Mouse (Mus musculus): Measurements from ENCODE around the gene Preb. TPM values are rescaled to one million over a fixed set of nuclear protein-coding genes. Genes with fewer than 3 reads are reported as not detected.

Gene Preb
- polyA plus RNA-seq, 1 experiment from 2014 or later: 110 TPM

- WGBS: 80% methylated on average over 2 of the region's 2 CpGs
- H3K4me3 ChIP-seq: no peak overlapping the region
- no peak for ATAC-seq (replicated peaks)
- no peaks in the 10 kb centered on the region for H3K27me3 ChIP-seq (replicated peaks)
- H3K9me3 ChIP-seq: no peaks in the 10 kb centered on the region
- H3K27ac ChIP-seq: no peak overlapping the region
- no peaks in the 10 kb centered on the region for H3K36me3 ChIP-seq (replicated peaks)
- no peak overlapping the region for H3K4me2 ChIP-seq
- H3K9ac ChIP-seq: no peak overlapping the region
- H3K4me1 ChIP-seq: no peaks in the 10 kb centered on the region
These were observed 9.3 kb upstream of the Preb start for GRCm38 (mm10) chr5:30969440-30969839.

- no peaks in the 10 kb centered on the region for H3K9me3 ChIP-seq
- 73% methylated on average over 8 of the region's 8 CpGs for WGBS
- no peak within 1 kb of the TSS for H3K27ac ChIP-seq
- no peak within 1 kb of the TSS for H3K4me2 ChIP-seq
- H3K4me1 ChIP-seq: no peaks in the 10 kb centered on the region
- H3K9ac ChIP-seq: no peak within 1 kb of the TSS
- H3K4me3 ChIP-seq: no peak within 1 kb of the TSS
- no peak for ATAC-seq (replicated peaks)
- H3K36me3 ChIP-seq (replicated peaks): no peaks in the 10 kb centered on the region
- H3K27me3 ChIP-seq (replicated peaks): no peaks in the 10 kb centered on the region
These were observed 8.3 kb upstream of the Preb start, which contains the start of gene Tcf23 for GRCm38 (mm10) chr5:30968416-30968815. Gene Tcf23, plus strand, starts transcription at chr5:30968662.

- H3K9me3 ChIP-seq: no peaks in the 10 kb centered on the region
These were observed 6.0 kb upstream of the Preb start for GRCm38 (mm10) chr5:30966189-30966588.

GRCm38 (mm10) chr5:30963916-30964315 is 3.8 kb upstream of the Preb start:
- no peak overlapping the region for H3K9ac ChIP-seq
- H3K27me3 ChIP-seq (replicated peaks): no peaks in the 10 kb centered on the region
- no peak for ATAC-seq (replicated peaks)
- no peak overlapping the region for H3K4me3 ChIP-seq
- H3K36me3 ChIP-seq (replicated peaks): no peaks in the 10 kb centered on the region
- no peak overlapping the region for H3K27ac ChIP-seq
- H3K4me2 ChIP-seq: no peak overlapping the region
- H3K4me1 ChIP-seq: peaks cover 7% of the 10 kb centered on the region
- no peaks in the 10 kb centered on the region for H3K9me3 ChIP-seq
- WGBS: 43% methylated on average over 3 of the region's 3 CpGs

More at GRCm38 (mm10) chr5:30966189-30966588, 6.0 kb upstream of the Preb start:
- no peak for ATAC-seq (replicated peaks)
- Histone ChIP-seq H3K27me3 (replicated peaks) (no peaks in the 10 kb centered on the region), H3K4me2 (no peak overlapping the region), H3K36me3 (replicated peaks) (no peaks in the 10 kb centered on the region), H3K4me1 (no peaks in the 10 kb centered on the region), H3K9ac (no peak overlapping the region), H3K4me3 (no peak overlapping the region), H3K27ac (no peak overlapping the region)
- 91% methylated on average over 4 of the region's 4 CpGs for WGBS

GRCm38 (mm10) chr5:30961545-30962505 is 1.7 kb upstream of the Preb start:
- no peak for ATAC-seq (replicated peaks)
- Histone ChIP-seq H3K4me2 (no peak overlapping the region), H3K27ac (no peak overlapping the region), H3K4me1 (peaks cover 23% of the 10 kb centered on the region), H3K9ac (no peak overlapping the region), H3K4me3 (no peak overlapping the region), H3K36me3 (replicated peaks) (0 out of 2 replicates have a peak, but pooled peaks cover 9% of the 10 kb centered on the region), H3K9me3 (no peaks in the 10 kb centered on the region), H3K27me3 (replicated peaks) (no peaks in the 10 kb centered on the region)
- WGBS: 81% methylated on average over 10 of the region's 10 CpGs

- peak overlapping the region; percentile 91; the same call in 1 of the 2 replicates for H3K4me3 ChIP-seq
- ATAC-seq (replicated peaks): no peak
- 0 out of 2 replicates have a peak, but pooled peaks cover 9% of the 10 kb centered on the region for H3K36me3 ChIP-seq (replicated peaks)
- peak overlapping the region; percentile 92 for H3K4me2 ChIP-seq
- no peaks in the 10 kb centered on the region for H3K9me3 ChIP-seq
- no peak overlapping the region for H3K9ac ChIP-seq
- 87% methylated on average over 2 of the region's 2 CpGs for WGBS
- H3K27ac ChIP-seq: peak overlapping the region; percentile 76; the same call in 1 of the 2 replicates
- H3K4me1 ChIP-seq: peaks cover 23% of the 10 kb centered on the region
- H3K27me3 ChIP-seq (replicated peaks): no peaks in the 10 kb centered on the region
These were observed 653 bp upstream of the Preb start for GRCm38 (mm10) chr5:30960814-30961213.

- Histone ChIP-seq H3K4me3 (peak overlapping the region; percentile 91), H3K27me3 (replicated peaks) (no peaks in the 10 kb centered on the region), H3K9ac (peak overlapping the region; percentile 95), H3K4me1 (peaks cover 23% of the 10 kb centered on the region), H3K36me3 (replicated peaks) (peaks cover 19% of the 10 kb centered on the region), H3K27ac (peak overlapping the region; percentile 89), H3K9me3 (no peaks in the 10 kb centered on the region), H3K4me2 (peak overlapping the region; percentile 92)
- ATAC-seq (replicated peaks): no peak
- 36% methylated on average over 19 of the region's 19 CpGs for whole genome bisulfite sequencing
These were observed 835 bp downstream of the Preb start for GRCm38 (mm10) chr5:30959198-30959854.

- Histone ChIP-seq H3K9ac (no peak overlapping the region), H3K4me1 (peaks cover 23% of the 10 kb centered on the region), H3K4me3 (no peak overlapping the region), H3K36me3 (replicated peaks) (peaks cover 30% of the 10 kb centered on the region), H3K27ac (no peak overlapping the region), H3K9me3 (no peaks in the 10 kb centered on the region), H3K4me2 (0 out of 2 replicates have a peak overlapping the region, but pooled peaks have one; percentile 92), H3K27me3 (replicated peaks) (no peaks in the 10 kb centered on the region)
- ATAC-seq (replicated peaks): no peak
- WGBS: 96% methylated on average over 6 of the region's 6 CpGs
These were observed 2.3 kb downstream of the Preb start for GRCm38 (mm10) chr5:30957891-30958290.

- H3K9ac ChIP-seq: no peak overlapping the region
- no peak overlapping the region for H3K4me3 ChIP-seq
- peaks cover 35% of the 10 kb centered on the region for H3K36me3 ChIP-seq (replicated peaks)
- no peaks in the 10 kb centered on the region for H3K9me3 ChIP-seq
- WGBS: 94% methylated on average over 6 of the region's 6 CpGs
- H3K27ac ChIP-seq: no peak overlapping the region
- no peak for ATAC-seq (replicated peaks)
- H3K27me3 ChIP-seq (replicated peaks): no peaks in the 10 kb centered on the region
- H3K4me1 ChIP-seq: peaks cover 25% of the 10 kb centered on the region
- H3K4me2 ChIP-seq: no peak overlapping the region
These were observed 4.4 kb downstream of the Preb start for GRCm38 (mm10) chr5:30955751-30956150.

- peaks cover 35% of the 10 kb centered on the region for H3K36me3 ChIP-seq (replicated peaks)
- no peak for ATAC-seq (replicated peaks)
- 95% methylated on average over 9 of the region's 9 CpGs for WGBS
These were observed 5.6 kb downstream of the Preb start for GRCm38 (mm10) chr5:30954556-30954955.

GRCm38 (mm10) chr5:30954065-30954464 is 6.1 kb downstream of the Preb start:
- H3K36me3 ChIP-seq (replicated peaks): peaks cover 35% of the 10 kb centered on the region
- ATAC-seq (replicated peaks): no peak
- no peak overlapping the region for H3K4me3 ChIP-seq
- H3K27me3 ChIP-seq (replicated peaks): no peaks in the 10 kb centered on the region
- no peaks in the 10 kb centered on the region for H3K9me3 ChIP-seq
- WGBS: 93% methylated on average over 6 of the region's 6 CpGs
- no peak overlapping the region for H3K9ac ChIP-seq
- H3K27ac ChIP-seq: no peak overlapping the region
- no peak overlapping the region for H3K4me2 ChIP-seq
- H3K4me1 ChIP-seq: peaks cover 35% of the 10 kb centered on the region

More at GRCm38 (mm10) chr5:30954556-30954955, 5.6 kb downstream of the Preb start:
- H3K4me3 ChIP-seq: no peak overlapping the region
- H3K4me1 ChIP-seq: peaks cover 35% of the 10 kb centered on the region
- no peaks in the 10 kb centered on the region for H3K27me3 ChIP-seq (replicated peaks)
- no peaks in the 10 kb centered on the region for H3K9me3 ChIP-seq
- no peak overlapping the region for H3K4me2 ChIP-seq
- no peak overlapping the region for H3K9ac ChIP-seq
- H3K27ac ChIP-seq: no peak overlapping the region

- WGBS: 84% methylated on average over 5 of the region's 5 CpGs
- H3K4me1 ChIP-seq: peaks cover 21% of the 10 kb centered on the region
These were observed 7.6 kb downstream of the Preb start for GRCm38 (mm10) chr5:30952551-30952950.

More at GRCm38 (mm10) chr5:30952551-30952950, 7.6 kb downstream of the Preb start:
- Histone ChIP-seq H3K4me3 (no peak overlapping the region), H3K27ac (no peak overlapping the region), H3K36me3 (replicated peaks) (peaks cover 27% of the 10 kb centered on the region), H3K4me2 (no peak overlapping the region), H3K9ac (no peak overlapping the region), H3K27me3 (replicated peaks) (no peaks in the 10 kb centered on the region), H3K9me3 (no peaks in the 10 kb centered on the region)
- ATAC-seq (replicated peaks): no peak

All from midbrain, embryonic 15.5 days (tissue).